Mouse (Mus musculus): ENCODE measurements around the gene Arhgef7.

GRCm38 (mm10) chr8:11746850-11747600, 19.5 kb downstream of the Arhgef7 start:
- TF ChIP-seq CTCF (IDR thresholded peaks at IDR 0.05; ENCODE audit: low read depth, low read length): no peak
- no peak for TF ChIP-seq POLR2A (IDR thresholded peaks at IDR 0.05; ENCODE audit: insufficient read depth, low read length)
- no peak for TF ChIP-seq EP300 (IDR thresholded peaks at IDR 0.05; ENCODE audit: insufficient read depth, low read depth, low read length)
